Mouse (Mus musculus): ENCODE measurements around the gene Rnf5. TPM values are rescaled to one million over a fixed set of nuclear protein-coding genes. Genes with fewer than 3 reads are reported as not detected.

Rnf5 gene
- polyA plus RNA-seq, 1 experiment, result 37.1 TPM

GRCm38 (mm10) chr17:34621006-34621405, 17.5 kb upstream of the Rnf5 start:
- H3K36me3 ChIP-seq (ENCODE audit: control insufficient read depth, insufficient read depth), result no peaks in the 10 kb centered on the region
- H3ac ChIP-seq (ENCODE audit: control insufficient read depth, insufficient read length), result no peak overlapping the region
- H3K79me2 ChIP-seq (ENCODE audit: control insufficient read depth, insufficient read depth), result no peaks in the 10 kb centered on the region
- no peak overlapping the region for H3K4me3 ChIP-seq
- H3K4me2 ChIP-seq (ENCODE audit: low read depth), result no peak overlapping the region
- H3K27me3 ChIP-seq (ENCODE audit: control insufficient read depth, insufficient read depth, insufficient read length), result no peaks in the 10 kb centered on the region
- TF ChIP-seq MYOD1 (IDR thresholded peaks at IDR 0.05; ENCODE audit: control insufficient read depth in 1 of 3, insufficient read length in 2 of 3, low read depth in 2 of 3) (no peak), MAX (IDR thresholded peaks at IDR 0.05; ENCODE audit: low read depth) (no peak), CEBPB (IDR thresholded peaks at IDR 0.05; ENCODE audit: insufficient read depth, poor library complexity, severe bottlenecking) (no peak), USF1 (IDR thresholded peaks at IDR 0.05; ENCODE audit: low read depth) (no peak), MYOG (IDR thresholded peaks at IDR 0.05; ENCODE audit: control insufficient read depth in 1 of 3, insufficient read depth in 1 of 3, insufficient read length in 2 of 3, low read depth in 2 of 3) (no peak), POLR2AphosphoS2 (IDR thresholded peaks at IDR 0.05; ENCODE audit: insufficient read length, low read depth) (no peak), TCF3 (IDR thresholded peaks at IDR 0.05; ENCODE audit: insufficient read length, low read depth) (no peak), TCF12 (IDR thresholded peaks at IDR 0.05; ENCODE audit: insufficient read depth, poor library complexity, severe bottlenecking) (no peak), POLR2A (IDR thresholded peaks at IDR 0.05; ENCODE audit: insufficient read length, low read depth) (no peak), E2F4 (IDR thresholded peaks at IDR 0.05; ENCODE audit: insufficient read depth) (no peak), REST (IDR thresholded peaks at IDR 0.05; ENCODE audit: insufficient read depth, insufficient read length) (no peak), SRF (IDR thresholded peaks at IDR 0.05; ENCODE audit: control insufficient read depth, insufficient read length, low read depth) (no peak)

GRCm38 (mm10) chr17:34618999-34619398, 15.5 kb upstream of the Rnf5 start:
- Histone ChIP-seq H3K36me3 (ENCODE audit: control insufficient read depth, insufficient read depth) (no peaks in the 10 kb centered on the region), H3ac (ENCODE audit: control insufficient read depth, insufficient read length) (no peak overlapping the region), H3K27me3 (ENCODE audit: control insufficient read depth, insufficient read depth, insufficient read length) (no peaks in the 10 kb centered on the region), H3K79me2 (ENCODE audit: control insufficient read depth, insufficient read depth) (no peaks in the 10 kb centered on the region), H3K4me3 (no peak overlapping the region), H3K4me2 (ENCODE audit: low read depth) (no peak overlapping the region)
- TF ChIP-seq USF1 (IDR thresholded peaks at IDR 0.05; ENCODE audit: low read depth), result no peak
- no peak for TF ChIP-seq E2F4 (IDR thresholded peaks at IDR 0.05; ENCODE audit: insufficient read depth)
- TF ChIP-seq POLR2A (IDR thresholded peaks at IDR 0.05; ENCODE audit: insufficient read length, low read depth), result no peak
- TF ChIP-seq TCF3 (IDR thresholded peaks at IDR 0.05; ENCODE audit: insufficient read length, low read depth), result no peak
- TF ChIP-seq SRF (IDR thresholded peaks at IDR 0.05; ENCODE audit: control insufficient read depth, insufficient read length, low read depth), result no peak

- Histone ChIP-seq H3K27me3 (ENCODE audit: control insufficient read depth, insufficient read depth, insufficient read length) (no peaks in the 10 kb centered on the region), H3K36me3 (ENCODE audit: control insufficient read depth, insufficient read depth) (peaks cover 3% of the 10 kb centered on the region), H3ac (ENCODE audit: control insufficient read depth, insufficient read length) (no peak within 1 kb of the TSS), H3K4me3 (no peak within 1 kb of the TSS), H3K4me2 (ENCODE audit: low read depth) (no peak within 1 kb of the TSS), H3K79me2 (ENCODE audit: control insufficient read depth, insufficient read depth) (no peaks in the 10 kb centered on the region)
- TF ChIP-seq MYOD1 (IDR thresholded peaks at IDR 0.05; ENCODE audit: control insufficient read depth in 1 of 3, insufficient read length in 2 of 3, low read depth in 2 of 3) (no peak), E2F4 (IDR thresholded peaks at IDR 0.05; ENCODE audit: insufficient read depth) (no peak), MAX (IDR thresholded peaks at IDR 0.05; ENCODE audit: low read depth) (no peak)
Measured at GRCm38 (mm10) chr17:34615871-34616270, 12.4 kb upstream of the Rnf5 start, which contains the start of gene Egfl8. Egfl8 (minus strand) TSS chr17:34615971.

- Histone ChIP-seq H3K4me2 (ENCODE audit: low read depth) (no peak overlapping the region), H3K36me3 (ENCODE audit: control insufficient read depth, insufficient read depth) (peaks cover 3% of the 10 kb centered on the region), H3K79me2 (ENCODE audit: control insufficient read depth, insufficient read depth) (peaks cover 3% of the 10 kb centered on the region), H3K27me3 (ENCODE audit: control insufficient read depth, insufficient read depth, insufficient read length) (no peaks in the 10 kb centered on the region), H3K4me3 (no peak overlapping the region), H3ac (ENCODE audit: control insufficient read depth, insufficient read length) (no peak overlapping the region)
- TF ChIP-seq MYOG (IDR thresholded peaks at IDR 0.05; ENCODE audit: control insufficient read depth in 1 of 3, insufficient read depth in 1 of 3, insufficient read length in 2 of 3, low read depth in 2 of 3) (no peak), POLR2A (IDR thresholded peaks at IDR 0.05; ENCODE audit: insufficient read length, low read depth) (no peak), TCF3 (IDR thresholded peaks at IDR 0.05; ENCODE audit: insufficient read length, low read depth) (no peak), CEBPB (IDR thresholded peaks at IDR 0.05; ENCODE audit: insufficient read depth, poor library complexity, severe bottlenecking) (no peak), POLR2AphosphoS2 (IDR thresholded peaks at IDR 0.05; ENCODE audit: insufficient read length, low read depth) (no peak), SRF (IDR thresholded peaks at IDR 0.05; ENCODE audit: control insufficient read depth, insufficient read length, low read depth) (no peak), USF1 (IDR thresholded peaks at IDR 0.05; ENCODE audit: low read depth) (no peak), TCF12 (IDR thresholded peaks at IDR 0.05; ENCODE audit: insufficient read depth, poor library complexity, severe bottlenecking) (no peak), MYOD1 (IDR thresholded peaks at IDR 0.05; ENCODE audit: control insufficient read depth in 1 of 3, insufficient read length in 2 of 3, low read depth in 2 of 3) (no peak), E2F4 (IDR thresholded peaks at IDR 0.05; ENCODE audit: insufficient read depth) (no peak), MAX (IDR thresholded peaks at IDR 0.05; ENCODE audit: low read depth) (no peak), REST (IDR thresholded peaks at IDR 0.05; ENCODE audit: insufficient read depth, insufficient read length) (no peak)
Measured at GRCm38 (mm10) chr17:34613830-34614229, 10.3 kb upstream of the Rnf5 start.

- Histone ChIP-seq H3K4me2 (ENCODE audit: low read depth) (no peak overlapping the region), H3K36me3 (ENCODE audit: control insufficient read depth, insufficient read depth) (peaks cover 3% of the 10 kb centered on the region), H3K27me3 (ENCODE audit: control insufficient read depth, insufficient read depth, insufficient read length) (no peaks in the 10 kb centered on the region), H3K4me3 (no peak overlapping the region), H3ac (ENCODE audit: control insufficient read depth, insufficient read length) (no peak overlapping the region), H3K79me2 (ENCODE audit: control insufficient read depth, insufficient read depth) (peaks cover 7% of the 10 kb centered on the region)
- TF ChIP-seq CEBPB (IDR thresholded peaks at IDR 0.05; ENCODE audit: insufficient read depth, poor library complexity, severe bottlenecking) (no peak), POLR2AphosphoS2 (IDR thresholded peaks at IDR 0.05; ENCODE audit: insufficient read length, low read depth) (no peak), REST (IDR thresholded peaks at IDR 0.05; ENCODE audit: insufficient read depth, insufficient read length) (no peak), POLR2A (IDR thresholded peaks at IDR 0.05; ENCODE audit: insufficient read length, low read depth) (no peak), E2F4 (IDR thresholded peaks at IDR 0.05; ENCODE audit: insufficient read depth) (no peak), TCF3 (IDR thresholded peaks at IDR 0.05; ENCODE audit: insufficient read length, low read depth) (no peak), MYOG (IDR thresholded peaks at IDR 0.05; ENCODE audit: control insufficient read depth in 1 of 3, insufficient read depth in 1 of 3, insufficient read length in 2 of 3, low read depth in 2 of 3) (no peak), USF1 (IDR thresholded peaks at IDR 0.05; ENCODE audit: low read depth) (no peak), MYOD1 (IDR thresholded peaks at IDR 0.05; ENCODE audit: control insufficient read depth in 1 of 3, insufficient read length in 2 of 3, low read depth in 2 of 3) (no peak), MAX (IDR thresholded peaks at IDR 0.05; ENCODE audit: low read depth) (no peak), TCF12 (IDR thresholded peaks at IDR 0.05; ENCODE audit: insufficient read depth, poor library complexity, severe bottlenecking) (no peak), SRF (IDR thresholded peaks at IDR 0.05; ENCODE audit: control insufficient read depth, insufficient read length, low read depth) (no peak)
Measured at GRCm38 (mm10) chr17:34613054-34613645, 9.7 kb upstream of the Rnf5 start.

Data from myocyte (in vitro differentiated cells).